Mouse (Mus musculus) lung, adult 2 months (tissue): ENCODE data around the gene Barhl2.

Experiments
- CTCF ChIP-seq: fragments of 200-500 bp; IDR thresholded peaks from 2 replicates; pipeline ENCODE4 v1.5.1; 2011; ENCODE audit warnings: mild to moderate bottlenecking, low read length, control low read depth; ENCODE audit not compliant: insufficient read depth
- POLR2A ChIP-seq: fragments of 200-500 bp; IDR thresholded peaks from 2 replicates; pipeline ENCODE4 v1.6.1; 2011; ENCODE audit warnings: low read depth, mild to moderate bottlenecking, control low read depth, low read length, borderline replicate concordance; ENCODE audit errors: extremely low read depth

- TF ChIP-seq POLR2A (no peak), CTCF (no peak)
These were observed 7.3 kb upstream of the Barhl2 start for GRCm38 (mm10) chr5:106465129-106465790.
